Mouse (Mus musculus) thymus, postnatal 36 days (tissue): Measurements from ENCODE around the gene Kcnh7.

Experiments used
- DNase-seq, 2 experiments: peaks; one replicate each; pipeline ENCODE4 v3.0.0; 2022; ENCODE audit warnings: mixed read lengths in 2 of 2

Gene Kcnh7

GRCm38 (mm10) chr2:63183563-63184545 is at the start of gene Kcnh7:
Kcnh7 (minus strand) TSS chr2:63184287.
- no peak for DNase-seq

DNA sequence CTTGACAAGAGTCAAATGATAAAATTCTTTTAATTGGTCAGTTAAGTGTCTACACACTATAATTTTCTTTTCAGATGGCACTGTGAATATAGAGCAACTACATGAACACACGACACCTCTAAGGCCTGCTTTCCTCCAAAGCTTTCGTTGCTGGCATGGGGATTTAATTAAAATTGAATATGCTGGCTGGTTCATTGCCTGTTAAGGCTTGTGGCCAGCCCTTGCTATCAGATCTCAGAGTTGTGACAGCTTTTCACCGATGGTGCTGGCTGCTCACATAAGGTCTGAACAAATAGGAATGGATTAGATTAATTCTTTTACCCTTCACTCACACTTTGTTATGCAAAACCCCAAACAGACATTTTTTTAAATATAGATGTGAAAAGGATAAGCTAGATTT is 23.3 kb upstream of the Kcnh7 start:
- no peak for DNase-seq

- DNase-seq, result no peak
These were observed 1.9 kb upstream of the Kcnh7 start for GRCm38 (mm10) chr2:63186014-63186413.

- no peak for DNase-seq
These were observed 704 bp upstream of the Kcnh7 start for GRCm38 (mm10) chr2:63184551-63185430.

DNA sequence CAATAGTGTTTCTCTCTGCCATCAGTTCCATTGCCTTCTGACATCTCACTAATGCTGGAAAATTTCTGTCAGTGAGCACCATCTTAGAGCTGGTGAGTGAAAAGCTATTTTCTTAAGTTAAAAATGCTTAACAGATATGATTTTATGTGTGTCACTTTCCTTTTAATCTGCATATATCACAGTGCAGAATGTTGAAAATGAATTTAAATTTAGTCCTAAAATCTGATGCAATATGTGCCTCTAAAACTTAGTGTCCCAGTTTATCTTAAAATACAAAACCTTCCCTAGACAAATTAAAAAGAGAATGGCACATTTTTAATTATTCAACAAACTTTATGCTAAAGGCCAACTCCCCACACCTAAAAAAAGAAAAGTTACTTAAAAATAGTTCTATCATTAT is 30.4 kb downstream of the Kcnh7 start:
- DNase-seq, result no peak

GRCm38 (mm10) chr2:63127762-63128516 is 56.1 kb downstream of the Kcnh7 start:
- DNase-seq, result no peak

GRCm38 (mm10) chr2:63120316-63120715 is 63.8 kb downstream of the Kcnh7 start:
- DNase-seq, result no peak

- DNase-seq, result no peak
These were observed 66.6 kb downstream of the Kcnh7 start for GRCm38 (mm10) chr2:63117209-63118193.

- no peak for DNase-seq
These were observed 78.1 kb downstream of the Kcnh7 start for GRCm38 (mm10) chr2:63105971-63106370.

GRCm38 (mm10) chr2:63099676-63100075 is 84.4 kb downstream of the Kcnh7 start:
- no peak for DNase-seq

DNA sequence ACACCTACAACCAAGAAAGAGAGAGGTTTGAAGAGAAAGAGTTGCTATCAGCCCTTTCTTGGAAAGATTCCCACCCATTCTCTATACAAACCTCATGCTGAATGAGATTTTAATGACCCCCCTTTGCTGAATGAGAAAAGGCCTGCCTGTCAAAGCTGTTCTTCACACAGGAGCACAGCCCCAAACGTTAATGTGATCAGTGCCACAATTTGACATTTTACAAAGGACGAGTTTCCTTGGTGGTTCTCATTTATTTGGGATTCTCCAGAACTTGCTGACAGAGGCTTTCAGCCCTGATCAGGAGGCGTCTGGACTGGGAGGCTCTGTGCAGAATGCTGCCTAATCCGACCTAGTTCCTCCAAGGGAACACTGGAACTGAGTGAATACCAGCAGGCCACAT is 92.3 kb downstream of the Kcnh7 start:
- DNase-seq, result no peak

GRCm38 (mm10) chr2:63090447-63090846 is 93.6 kb downstream of the Kcnh7 start:
- DNase-seq, result no peak

DNA sequence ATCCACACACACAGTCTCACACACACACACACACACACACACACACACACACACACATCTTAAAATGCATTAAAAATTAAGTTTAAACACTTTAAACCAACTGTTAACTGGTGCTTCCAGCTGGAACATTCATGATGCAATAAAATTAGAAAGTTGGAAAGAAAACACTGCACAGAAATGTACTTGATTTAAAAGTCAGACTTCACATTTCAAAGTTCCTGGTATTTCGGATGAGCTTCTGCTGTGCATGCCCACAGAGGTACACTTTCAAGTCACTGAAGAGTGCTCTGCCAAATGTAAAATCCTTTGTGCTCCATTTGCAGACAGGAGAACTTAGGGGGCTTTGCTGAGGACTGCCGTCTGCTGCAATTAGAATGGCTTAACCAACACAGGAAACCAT is 125.7 kb downstream of the Kcnh7 start:
- no peak for DNase-seq

DNA sequence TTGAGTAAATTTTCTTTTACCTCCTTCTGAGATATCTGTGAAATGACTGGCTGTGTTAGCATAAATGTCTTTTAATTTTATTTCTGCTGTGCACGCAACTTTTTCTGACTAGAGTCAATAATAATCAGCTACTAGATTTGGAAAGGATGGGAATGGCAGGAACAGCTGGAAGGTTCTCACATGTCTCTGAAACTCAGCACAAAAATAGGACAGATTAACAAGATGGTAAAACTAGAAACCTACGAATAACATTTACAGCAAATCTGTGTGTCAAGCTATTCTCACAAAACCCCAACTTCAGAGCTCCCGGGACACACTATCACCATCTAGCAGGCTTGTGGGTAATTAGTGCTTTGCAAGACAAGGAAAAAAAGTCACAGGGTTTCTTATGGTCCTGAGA is 134.2 kb downstream of the Kcnh7 start:
- no peak for DNase-seq

GRCm38 (mm10) chr2:63039718-63040117 is 144.4 kb downstream of the Kcnh7 start:
- DNase-seq, result no peak

GRCm38 (mm10) chr2:63014909-63015308 is 169.2 kb downstream of the Kcnh7 start:
- DNase-seq, result no peak

- no peak for DNase-seq
These were observed 174.9 kb downstream of the Kcnh7 start for GRCm38 (mm10) chr2:63009141-63009540.

DNA sequence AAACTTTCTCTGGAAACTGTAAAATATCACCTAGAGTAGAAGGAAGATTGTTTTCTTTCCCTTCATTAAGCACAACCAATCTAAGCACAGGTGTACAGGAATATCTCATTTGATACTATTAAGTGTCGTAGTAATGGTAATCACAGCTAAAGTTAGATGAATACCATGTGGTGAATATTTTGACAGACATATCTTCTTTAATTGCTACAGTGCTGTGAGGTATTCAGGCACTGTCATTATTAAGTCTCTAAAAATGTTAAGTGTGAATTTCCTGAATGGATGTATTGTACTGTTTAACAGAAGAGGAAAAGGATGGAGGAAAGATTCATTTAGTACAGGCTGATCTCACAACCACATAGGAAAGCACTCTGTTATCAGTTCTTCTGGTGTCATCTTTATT is 181.3 kb downstream of the Kcnh7 start:
- DNase-seq, result no peak

- DNase-seq, result no peak
These were observed 186.4 kb downstream of the Kcnh7 start for GRCm38 (mm10) chr2:62997692-62998091.

DNA sequence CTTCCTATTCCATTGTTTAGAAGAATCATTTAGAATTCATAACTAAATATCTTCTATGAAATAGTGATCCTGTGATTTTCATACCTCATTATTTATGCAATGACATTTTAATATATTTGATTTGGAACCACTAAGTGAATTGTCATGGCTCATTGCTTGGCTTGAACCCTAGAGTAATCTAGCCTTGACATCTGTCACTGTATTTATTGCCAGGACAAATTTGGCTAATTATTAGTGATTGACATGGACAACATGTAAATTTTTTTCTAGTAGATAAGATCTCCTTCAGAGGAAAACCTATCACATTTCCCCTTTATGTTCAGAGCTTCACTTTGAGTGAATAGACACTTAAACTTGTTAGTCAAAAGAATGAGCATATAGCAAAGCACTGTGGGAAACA is 195.5 kb downstream of the Kcnh7 start:
- no peak for DNase-seq

GRCm38 (mm10) chr2:62983936-62984335 is 200.2 kb downstream of the Kcnh7 start:
- DNase-seq, result no peak
